Mouse (Mus musculus) stomach, postnatal 0 days (tissue): ENCODE data around the gene Cd200.

ENCODE experiments used
- CTCF ChIP-seq: IDR thresholded peaks from 2 replicates; pipeline ENCODE4 v1.5.1; 2016; ENCODE audit warnings: antibody characterized with exemption, low read depth, mild to moderate bottlenecking, moderate library complexity
- EP300 ChIP-seq: optimal IDR thresholded peaks from 2 replicates; pipeline ENCODE3; 2016; ENCODE audit warnings: antibody characterized with exemption

GRCm38 (mm10) chr16:45332591-45332990 lies 76.3 kb downstream of the Cd200 start:
- TF ChIP-seq CTCF (no peak), EP300 (no peak)
